Mouse (Mus musculus) erythroblast, embryonic 14.5 days (primary cell): ENCODE results near the gene Btbd8. TPM values are rescaled to one million over a fixed set of nuclear protein-coding genes. Genes with fewer than 3 reads are reported as not detected.

Source experiments
- H3K27me3 ChIP-seq: 2 replicates; pipeline ENCODE4 v1.6.1; 2012; ENCODE audit warnings: inconsistent platforms; ENCODE audit not compliant: control insufficient read depth
- H3K36me3 ChIP-seq: 2 replicates; pipeline ENCODE4 v1.6.1; 2012; ENCODE audit warnings: mild to moderate bottlenecking, inconsistent platforms; ENCODE audit not compliant: control insufficient read depth
- H3K4me1 ChIP-seq: 2 replicates; pipeline ENCODE4 v1.6.1; 2012; ENCODE audit warnings: inconsistent platforms; ENCODE audit not compliant: control insufficient read depth
- H3K4me3 ChIP-seq: replicated peaks from 2 replicates; pipeline ENCODE3; 2012; ENCODE audit warnings: moderate library complexity, mild to moderate bottlenecking, inconsistent platforms
- H3K9me3 ChIP-seq: 2 replicates; pipeline ENCODE4 v1.6.1; 2012; ENCODE audit warnings: low read length, inconsistent platforms, mixed read lengths; ENCODE audit not compliant: control insufficient read depth
- GATA1 ChIP-seq: IDR thresholded peaks from 2 replicates; pipeline ENCODE4 v1.6.1; 2012; ENCODE audit warnings: low read length, inconsistent platforms, mixed read lengths
- TAL1 ChIP-seq: IDR thresholded peaks from 3 replicates; pipeline ENCODE4 v1.6.1; 2012; ENCODE audit warnings: low read length, inconsistent platforms, mixed read lengths
- polyA plus RNA-seq: library from polyadenylated mRNA; stranded (reverse); fragments of >175 nt; gene quantifications from 2 replicates; pipeline ENCODE4 v1.2.3, GENCODE M21; 2012

Gene Btbd8
- polyA plus RNA-seq, 1 experiment = 0.11 TPM

GRCm38 (mm10) chr5:107480194-107480593 is 42.4 kb downstream of the Btbd8 start:
- H3K4me3 ChIP-seq = no peak overlapping the region
- no peak for TF ChIP-seq TAL1
- TF ChIP-seq GATA1 = no peak
- H3K9me3 ChIP-seq = no peaks in the 10 kb centered on the region
- H3K27me3 ChIP-seq = no peaks in the 10 kb centered on the region
- H3K4me1 ChIP-seq = no peaks in the 10 kb centered on the region
- H3K36me3 ChIP-seq = no peaks in the 10 kb centered on the region; the same call in 1 of the 2 replicates

- TF ChIP-seq GATA1 = no peak
- no peak for TF ChIP-seq TAL1
- Histone ChIP-seq H3K27me3 (no peaks in the 10 kb centered on the region), H3K4me1 (no peaks in the 10 kb centered on the region), H3K36me3 (peaks cover 2% of the 10 kb centered on the region; the same call in 1 of the 2 replicates), H3K9me3 (no peaks in the 10 kb centered on the region), H3K4me3 (no peak overlapping the region)
These were observed 51.2 kb downstream of the Btbd8 start for GRCm38 (mm10) chr5:107488996-107489395.

GRCm38 (mm10) chr5:107491036-107491435 is 53.2 kb downstream of the Btbd8 start:
- TF ChIP-seq GATA1 (no peak), TAL1 (no peak)
- Histone ChIP-seq H3K9me3 (peaks cover 5% of the 10 kb centered on the region), H3K4me1 (no peaks in the 10 kb centered on the region), H3K27me3 (no peaks in the 10 kb centered on the region), H3K4me3 (no peak overlapping the region), H3K36me3 (peaks cover 4% of the 10 kb centered on the region)

- H3K4me1 ChIP-seq = no peaks in the 10 kb centered on the region
- peaks cover 4% of the 10 kb centered on the region for H3K36me3 ChIP-seq
- no peak overlapping the region for H3K4me3 ChIP-seq
- H3K27me3 ChIP-seq = no peaks in the 10 kb centered on the region
- TF ChIP-seq TAL1 (no peak), GATA1 (no peak)
- H3K9me3 ChIP-seq = peaks cover 5% of the 10 kb centered on the region
These were observed 54.7 kb downstream of the Btbd8 start for GRCm38 (mm10) chr5:107492471-107492870.

- Histone ChIP-seq H3K36me3 (peaks cover 4% of the 10 kb centered on the region), H3K4me1 (no peaks in the 10 kb centered on the region), H3K4me3 (no peak overlapping the region), H3K9me3 (peaks cover 5% of the 10 kb centered on the region), H3K27me3 (no peaks in the 10 kb centered on the region)
- no peak for TF ChIP-seq GATA1
- no peak for TF ChIP-seq TAL1
These were observed 57.0 kb downstream of the Btbd8 start for GRCm38 (mm10) chr5:107494759-107495158.

GRCm38 (mm10) chr5:107496047-107496446 is 58.2 kb downstream of the Btbd8 start:
- no peak overlapping the region for H3K4me3 ChIP-seq
- H3K36me3 ChIP-seq = peaks cover 4% of the 10 kb centered on the region
- TF ChIP-seq TAL1 = no peak
- no peak for TF ChIP-seq GATA1

GRCm38 (mm10) chr5:107497519-107498501 is 60.0 kb downstream of the Btbd8 start:
- Histone ChIP-seq H3K4me3 (no peak overlapping the region), H3K9me3 (peaks cover 5% of the 10 kb centered on the region), H3K4me1 (no peaks in the 10 kb centered on the region), H3K27me3 (no peaks in the 10 kb centered on the region), H3K36me3 (peaks cover 3% of the 10 kb centered on the region; the same call in 1 of the 2 replicates)
- TF ChIP-seq TAL1 = no peak
- TF ChIP-seq GATA1 = no peak

More at GRCm38 (mm10) chr5:107496047-107496446, 58.2 kb downstream of the Btbd8 start:
- no peaks in the 10 kb centered on the region for H3K4me1 ChIP-seq
- no peaks in the 10 kb centered on the region for H3K27me3 ChIP-seq
- peaks cover 5% of the 10 kb centered on the region for H3K9me3 ChIP-seq

GRCm38 (mm10) chr5:107498806-107499310 is 61.1 kb downstream of the Btbd8 start:
- TF ChIP-seq GATA1 (no peak), TAL1 (no peak)
- Histone ChIP-seq H3K9me3 (peaks cover 5% of the 10 kb centered on the region), H3K36me3 (peaks cover 3% of the 10 kb centered on the region; the same call in 1 of the 2 replicates), H3K27me3 (no peaks in the 10 kb centered on the region), H3K4me3 (no peak overlapping the region), H3K4me1 (no peaks in the 10 kb centered on the region)

GRCm38 (mm10) chr5:107499891-107500535 is 62.2 kb downstream of the Btbd8 start:
- no peaks in the 10 kb centered on the region for H3K9me3 ChIP-seq
- no peak for TF ChIP-seq GATA1
- TF ChIP-seq TAL1 = no peak
- no peaks in the 10 kb centered on the region for H3K27me3 ChIP-seq
- H3K4me1 ChIP-seq = no peaks in the 10 kb centered on the region
- H3K36me3 ChIP-seq = no peaks in the 10 kb centered on the region
- no peak overlapping the region for H3K4me3 ChIP-seq
